Mouse (Mus musculus) right cerebral cortex, postnatal 36 days (tissue): ENCODE data around the gene Efcab9.
"Not testable (repeated sequence)": the region's sequence is repeated elsewhere in the genome, so short reads cannot be mapped to it uniquely, and the experiment has no call there.

Experiments
- DNase-seq, 2 experiments: peaks; one replicate each; pipeline ENCODE4 v3.0.0; 2022; ENCODE audit warnings: low spot score in 2 of 2, mixed read lengths in 1 of 2

The Efcab9 gene

GRCm38 (mm10) chr11:32538846-32539245, 7.0 kb upstream of the Efcab9 start:
- DNase-seq = no peak

GRCm38 (mm10) chr11:32538435-32538834, 6.6 kb upstream of the Efcab9 start:
- no peak for DNase-seq

GRCm38 (mm10) chr11:32536954-32537353, 5.1 kb upstream of the Efcab9 start:
- no peak for DNase-seq

- DNase-seq = no peak
These were observed 3.8 kb upstream of the Efcab9 start for GRCm38 (mm10) chr11:32535646-32536045.

- DNase-seq = no peak
These were observed 2.7 kb upstream of the Efcab9 start for GRCm38 (mm10) chr11:32534453-32535075.

- peak in 1 of 2 experiments; percentile 29 for DNase-seq
These were observed 1.8 kb upstream of the Efcab9 start for GRCm38 (mm10) chr11:32533482-32534261.

GRCm38 (mm10) chr11:32532765-32533481, 1.0 kb upstream of the Efcab9 start, which contains the start of gene Stk10:
Stk10 (plus strand) TSS chr11:32533305.
- peak; percentile 88 to 89 for DNase-seq

GRCm38 (mm10) chr11:32530151-32530550, 1.7 kb downstream of the Efcab9 start:
- no peak for DNase-seq

- DNase-seq = no peak
These were observed 4.9 kb downstream of the Efcab9 start for GRCm38 (mm10) chr11:32527006-32527405.

GRCm38 (mm10) chr11:32524122-32524920, 7.6 kb downstream of the Efcab9 start:
- no peak for DNase-seq

- no peak for DNase-seq
These were observed 10.6 kb downstream of the Efcab9 start for GRCm38 (mm10) chr11:32521246-32521645.

- no peak for DNase-seq
These were observed 12.5 kb downstream of the Efcab9 start for GRCm38 (mm10) chr11:32519354-32519753.

- no peak for DNase-seq
These were observed 13.1 kb downstream of the Efcab9 start for GRCm38 (mm10) chr11:32518770-32519169.

- DNase-seq = peak; percentile 46 to 65
These were observed 14.8 kb downstream of the Efcab9 start for GRCm38 (mm10) chr11:32516916-32517712.

- DNase-seq = no peak
These were observed 15.8 kb downstream of the Efcab9 start for GRCm38 (mm10) chr11:32516091-32516490.

GRCm38 (mm10) chr11:32514853-32515252, 17.0 kb downstream of the Efcab9 start:
- DNase-seq = not testable (repeated sequence)

GRCm38 (mm10) chr11:32510930-32511329, 21.0 kb downstream of the Efcab9 start:
- no peak for DNase-seq

- DNase-seq = peak in 1 of 2 experiments; percentile 45
These were observed 26.7 kb downstream of the Efcab9 start for GRCm38 (mm10) chr11:32505091-32505739.

- DNase-seq = no peak
These were observed 28.2 kb downstream of the Efcab9 start for GRCm38 (mm10) chr11:32503711-32504110.

GRCm38 (mm10) chr11:32499931-32500330, 31.9 kb downstream of the Efcab9 start:
- no peak for DNase-seq
